Mouse (Mus musculus): ENCODE data around the gene Rnf167. TPM values are rescaled to one million over a fixed set of nuclear protein-coding genes. Genes with fewer than 3 reads are reported as not detected.

Rnf167 gene
- polyA plus RNA-seq, 1 experiment from 2014 or later: 66.3 TPM

- under 1% methylated on average over 15 of the region's 15 CpGs for WGBS
- Histone ChIP-seq H3K36me3 (peaks cover 62% of the 10 kb centered on the region), H3K9ac (peak overlapping the region; percentile 86)
Measured at GRCm38 (mm10) chr11:70668335-70668770, 21.3 kb downstream of the Rnf167 start.

GRCm38 (mm10) chr11:70668771-70669505, 21.9 kb downstream of the Rnf167 start, which contains the start of gene Spag7:
Spag7 (minus strand) TSS chr11:70669416.
- Histone ChIP-seq H3K27me3 (replicated peaks) (no peaks in the 10 kb centered on the region), H3K9me3 (no peaks in the 10 kb centered on the region), H3K4me1 (peaks cover 49% of the 10 kb centered on the region), H3K4me2 (peak within 1 kb of the TSS; percentile 91), H3K4me3 (peak within 1 kb of the TSS; percentile 75), H3K27ac (replicated peaks) (peak within 1 kb of the TSS; percentile 98), H3K9ac (peak within 1 kb of the TSS; percentile 93), H3K36me3 (peaks cover 62% of the 10 kb centered on the region)
- peak; percentile 91 for ATAC-seq (ENCODE audit: extremely low read depth, insufficient number of reproducible peaks, low FRiP score, low TSS enrichment)
- under 1% methylated on average over 44 of the region's 44 CpGs for WGBS

More at GRCm38 (mm10) chr11:70668335-70668770, 21.3 kb downstream of the Rnf167 start:
- Histone ChIP-seq H3K4me2 (peak overlapping the region; percentile 91), H3K4me1 (peaks cover 50% of the 10 kb centered on the region), H3K27me3 (replicated peaks) (no peaks in the 10 kb centered on the region), H3K4me3 (peak overlapping the region; percentile 75), H3K27ac (replicated peaks) (peak overlapping the region; percentile 98), H3K9me3 (no peaks in the 10 kb centered on the region)
- peak; percentile 6; the same call in 1 of the 2 replicates for ATAC-seq (ENCODE audit: extremely low read depth, insufficient number of reproducible peaks, low FRiP score, low TSS enrichment)

- Histone ChIP-seq H3K4me1 (peaks cover 43% of the 10 kb centered on the region), H3K9me3 (no peaks in the 10 kb centered on the region), H3K27me3 (replicated peaks) (no peaks in the 10 kb centered on the region), H3K9ac (peak overlapping the region; percentile 93), H3K4me3 (peak overlapping the region; percentile 75), H3K4me2 (peak overlapping the region; percentile 91), H3K36me3 (peaks cover 62% of the 10 kb centered on the region), H3K27ac (replicated peaks) (peak overlapping the region; percentile 98)
- under 1% methylated on average over 31 of the region's 31 CpGs for WGBS
- ATAC-seq (ENCODE audit: extremely low read depth, insufficient number of reproducible peaks, low FRiP score, low TSS enrichment): peak; percentile 11; the same call in 1 of the 2 replicates
Measured at GRCm38 (mm10) chr11:70669582-70670345, 22.7 kb downstream of the Rnf167 start.

GRCm38 (mm10) chr11:70670483-70670882, 23.4 kb downstream of the Rnf167 start:
- Histone ChIP-seq H3K4me3 (peak overlapping the region; percentile 75), H3K4me2 (peak overlapping the region; percentile 91), H3K27ac (replicated peaks) (peak overlapping the region; percentile 98), H3K9me3 (no peaks in the 10 kb centered on the region), H3K36me3 (peaks cover 62% of the 10 kb centered on the region), H3K9ac (peak overlapping the region; percentile 93), H3K4me1 (peaks cover 43% of the 10 kb centered on the region), H3K27me3 (replicated peaks) (no peaks in the 10 kb centered on the region)
- no peak for ATAC-seq (ENCODE audit: extremely low read depth, insufficient number of reproducible peaks, low FRiP score, low TSS enrichment)
- 39% methylated on average over 14 of the region's 14 CpGs for WGBS

GRCm38 (mm10) chr11:70671333-70672047, 24.5 kb downstream of the Rnf167 start:
- Histone ChIP-seq H3K4me1 (peaks cover 47% of the 10 kb centered on the region), H3K4me3 (peak overlapping the region; percentile 75), H3K27ac (replicated peaks) (peak overlapping the region; percentile 98; the same call in 1 of the 2 replicates), H3K27me3 (replicated peaks) (no peaks in the 10 kb centered on the region), H3K36me3 (peaks cover 63% of the 10 kb centered on the region), H3K9ac (peak overlapping the region; percentile 93; the same call in 1 of the 2 replicates), H3K4me2 (peak overlapping the region; percentile 91), H3K9me3 (no peaks in the 10 kb centered on the region)
- ATAC-seq (ENCODE audit: extremely low read depth, insufficient number of reproducible peaks, low FRiP score, low TSS enrichment): no peak
- 70% methylated on average over 16 of the region's 16 CpGs for WGBS

GRCm38 (mm10) chr11:70674014-70674413, 27.0 kb downstream of the Rnf167 start:
- peaks cover 70% of the 10 kb centered on the region for H3K36me3 ChIP-seq
- H3K27ac ChIP-seq (replicated peaks): no peak overlapping the region
- no peak overlapping the region for H3K4me2 ChIP-seq
- H3K27me3 ChIP-seq (replicated peaks): no peaks in the 10 kb centered on the region
- H3K4me3 ChIP-seq: no peak overlapping the region
- peak overlapping the region; percentile 14; the same call in 1 of the 2 replicates for H3K9ac ChIP-seq
- ATAC-seq (ENCODE audit: extremely low read depth, insufficient number of reproducible peaks, low FRiP score, low TSS enrichment): no peak
- peaks cover 28% of the 10 kb centered on the region for H3K4me1 ChIP-seq
- no peaks in the 10 kb centered on the region for H3K9me3 ChIP-seq
- 77% methylated on average over 6 of the region's 6 CpGs for WGBS

GRCm38 (mm10) chr11:70674501-70674900, 27.5 kb downstream of the Rnf167 start:
- Histone ChIP-seq H3K36me3 (peaks cover 75% of the 10 kb centered on the region), H3K4me3 (no peak overlapping the region), H3K9ac (peak overlapping the region; percentile 14; the same call in 1 of the 2 replicates), H3K4me2 (no peak overlapping the region), H3K9me3 (no peaks in the 10 kb centered on the region), H3K27ac (replicated peaks) (no peak overlapping the region), H3K27me3 (replicated peaks) (no peaks in the 10 kb centered on the region), H3K4me1 (peaks cover 28% of the 10 kb centered on the region)
- 66% methylated on average over 11 of the region's 11 CpGs for WGBS
- ATAC-seq (ENCODE audit: extremely low read depth, insufficient number of reproducible peaks, low FRiP score, low TSS enrichment): no peak

GRCm38 (mm10) chr11:70678092-70678491, 31.1 kb downstream of the Rnf167 start:
- H3K4me3 ChIP-seq: no peak overlapping the region
- WGBS: 74% methylated on average over 9 of the region's 9 CpGs
- H3K27ac ChIP-seq (replicated peaks): no peak overlapping the region
- H3K27me3 ChIP-seq (replicated peaks): no peaks in the 10 kb centered on the region
- ATAC-seq (ENCODE audit: extremely low read depth, insufficient number of reproducible peaks, low FRiP score, low TSS enrichment): no peak
- H3K36me3 ChIP-seq: peaks cover 87% of the 10 kb centered on the region
- no peak overlapping the region for H3K4me2 ChIP-seq
- H3K9me3 ChIP-seq: no peaks in the 10 kb centered on the region
- peaks cover 12% of the 10 kb centered on the region for H3K4me1 ChIP-seq
- no peak overlapping the region for H3K9ac ChIP-seq

- Histone ChIP-seq H3K4me2 (no peak overlapping the region), H3K27ac (replicated peaks) (no peak overlapping the region), H3K36me3 (peaks cover 89% of the 10 kb centered on the region), H3K4me3 (no peak overlapping the region), H3K4me1 (peaks cover 12% of the 10 kb centered on the region), H3K27me3 (replicated peaks) (no peaks in the 10 kb centered on the region), H3K9me3 (no peaks in the 10 kb centered on the region), H3K9ac (no peak overlapping the region)
- WGBS: 82% methylated on average over 2 of the region's 2 CpGs
- ATAC-seq (ENCODE audit: extremely low read depth, insufficient number of reproducible peaks, low FRiP score, low TSS enrichment): no peak
Measured at GRCm38 (mm10) chr11:70678576-70678975, 31.5 kb downstream of the Rnf167 start.

GRCm38 (mm10) chr11:70679361-70679760, 32.3 kb downstream of the Rnf167 start:
- H3K27ac ChIP-seq (replicated peaks): no peak overlapping the region
- H3K4me2 ChIP-seq: no peak overlapping the region
- H3K27me3 ChIP-seq (replicated peaks): no peaks in the 10 kb centered on the region
- no peak overlapping the region for H3K9ac ChIP-seq
- peaks cover 12% of the 10 kb centered on the region for H3K4me1 ChIP-seq
- H3K36me3 ChIP-seq: peaks cover 89% of the 10 kb centered on the region
- no peaks in the 10 kb centered on the region for H3K9me3 ChIP-seq
- ATAC-seq (ENCODE audit: extremely low read depth, insufficient number of reproducible peaks, low FRiP score, low TSS enrichment): no peak
- no peak overlapping the region for H3K4me3 ChIP-seq
- WGBS: 92% methylated on average over 8 of the region's 8 CpGs

- Histone ChIP-seq H3K9ac (no peak overlapping the region), H3K27me3 (replicated peaks) (no peaks in the 10 kb centered on the region), H3K4me1 (peaks cover 12% of the 10 kb centered on the region), H3K4me2 (no peak overlapping the region), H3K27ac (replicated peaks) (no peak overlapping the region), H3K9me3 (no peaks in the 10 kb centered on the region), H3K36me3 (peaks cover 89% of the 10 kb centered on the region), H3K4me3 (no peak overlapping the region)
- no peak for ATAC-seq (ENCODE audit: extremely low read depth, insufficient number of reproducible peaks, low FRiP score, low TSS enrichment)
- WGBS: 88% methylated on average over 8 of the region's 8 CpGs
Measured at GRCm38 (mm10) chr11:70679894-70680293, 32.9 kb downstream of the Rnf167 start.

Data from heart, embryonic 13.5 days (tissue).